Mouse (Mus musculus) intestine, embryonic 16.5 days (tissue): ENCODE data around the gene Nprl2. TPM values are rescaled to one million over a fixed set of nuclear protein-coding genes. Genes with fewer than 3 reads are reported as not detected.

Experiments used
- ATAC-seq: fragments of 200-750 bp; cut with Nextera tagmentation; 2 replicates; pipeline ENCODE4 v1.8.0; 2017; ENCODE audit warnings: moderate TSS enrichment, moderate library complexity
- H3K27ac ChIP-seq: fragments of 300-500 bp; sonication (generic); 2 replicates; pipeline ENCODE4 v1.5.1; 2014; ENCODE audit warnings: mild to moderate bottlenecking, low read length
- H3K27me3 ChIP-seq: fragments of 300-500 bp; sonication (generic); replicated peaks from 2 replicates; pipeline ENCODE4 v1.6.1; 2014; ENCODE audit warnings: low read length, control low read depth, mixed read lengths; ENCODE audit not compliant: control insufficient read depth, insufficient read depth
- H3K36me3 ChIP-seq: fragments of 300-500 bp; sonication (generic); 2 replicates; pipeline ENCODE4 v1.6.1; 2014; ENCODE audit warnings: low read length, control low read depth; ENCODE audit not compliant: control insufficient read depth, insufficient read depth
- H3K4me1 ChIP-seq: fragments of 300-500 bp; sonication (generic); 2 replicates; pipeline ENCODE4 v1.6.1; 2014; ENCODE audit warnings: low read length, control low read depth, mixed read lengths; ENCODE audit not compliant: control insufficient read depth, insufficient read depth
- H3K4me2 ChIP-seq: fragments of 300-500 bp; sonication (generic); 2 replicates; pipeline ENCODE4 v1.6.1; 2014; ENCODE audit warnings: low read depth, low read length, control low read depth
- H3K4me3 ChIP-seq: fragments of 300-500 bp; sonication (generic); 2 replicates; pipeline ENCODE4 v1.5.1; 2014; ENCODE audit warnings: mild to moderate bottlenecking, low read length
- H3K9ac ChIP-seq: fragments of 300-500 bp; sonication (generic); 2 replicates; pipeline ENCODE4 v1.6.1; 2014; ENCODE audit warnings: low read depth, low read length
- H3K9me3 ChIP-seq: fragments of 300-500 bp; sonication (generic); 2 replicates; pipeline ENCODE4 v1.6.1; 2016; ENCODE audit warnings: low read length, control low read depth; ENCODE audit not compliant: control insufficient read depth
- WGBS: fragments of 180-500 bp; shearing (Covaris S2); extraction: QIAGEN DNeasy Blood & Tissue Kit; methylation state at CpG from one replicate; pipeline ENCODE4 v1.1.7; 2014; 5-methylcytosine and 5-hydroxymethylcytosine counted together
- polyA plus RNA-seq: library from polyadenylated mRNA; unstranded; fragments of >200 nt; fragmentation: Nextera tagmentation; extraction: Ambion mirVana; gene quantifications from 2 replicates; pipeline ENCODE4 v1.2.1, GENCODE M21; 2015

Gene Nprl2
- polyA plus RNA-seq, 1 experiment from 2014 or later, result 39.1 TPM

GRCm38 (mm10) chr9:107550491-107551116, 8.6 kb downstream of the Nprl2 start:
- Histone ChIP-seq H3K27me3 (no peaks in the 10 kb centered on the region), H3K36me3 (no peaks in the 10 kb centered on the region), H3K4me2 (peak overlapping the region; percentile 96), H3K9me3 (no peaks in the 10 kb centered on the region), H3K4me1 (peaks cover 41% of the 10 kb centered on the region), H3K4me3 (peak overlapping the region; percentile 62), H3K27ac (peak overlapping the region; percentile 58), H3K9ac (peak overlapping the region; percentile 75)
- ATAC-seq, result no peak
- WGBS, result 32% methylated on average over 23 of the region's 23 CpGs

- H3K27me3 ChIP-seq, result no peaks in the 10 kb centered on the region
- peak within 1 kb of the TSS; percentile 77 for H3K27ac ChIP-seq
- H3K4me3 ChIP-seq, result peak within 1 kb of the TSS; percentile 62
- H3K4me1 ChIP-seq, result peaks cover 48% of the 10 kb centered on the region
- peak; percentile 49 for ATAC-seq
- no peaks in the 10 kb centered on the region for H3K36me3 ChIP-seq
- H3K9me3 ChIP-seq, result no peaks in the 10 kb centered on the region
- 1% methylated on average over 63 of the region's 63 CpGs for WGBS
- H3K4me2 ChIP-seq, result peak within 1 kb of the TSS; percentile 96
- peak within 1 kb of the TSS; percentile 75 for H3K9ac ChIP-seq
Observed at GRCm38 (mm10) chr9:107551117-107551889, 9.3 kb downstream of the Nprl2 start, which contains the start of gene Rassf1. TSS of gene Rassf1 (plus strand) at chr9:107551555.

DNA sequence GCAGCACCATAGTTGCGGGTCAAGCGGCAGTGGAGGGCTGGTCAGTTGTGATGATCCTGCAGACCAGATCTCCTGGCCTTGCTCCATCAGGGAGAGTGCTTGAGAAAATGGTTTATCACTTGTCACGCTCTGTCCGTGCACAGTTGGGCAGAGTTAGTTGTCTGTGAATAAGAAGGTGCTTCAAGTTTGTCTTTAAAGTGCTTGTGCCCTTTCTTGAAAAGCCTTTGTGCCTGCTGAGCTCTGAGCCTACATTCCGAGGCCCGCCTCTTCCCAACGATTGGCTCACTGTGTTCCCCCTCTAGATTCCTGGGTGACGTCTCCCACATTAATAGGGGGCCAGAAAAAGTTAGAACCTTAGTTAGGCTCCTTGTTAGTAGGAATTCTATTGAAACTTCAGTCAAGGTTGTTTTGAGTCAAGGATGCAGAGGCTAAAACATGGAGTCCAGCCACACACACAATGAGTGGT, 9.9 kb downstream of the Nprl2 start:
- H3K4me1 ChIP-seq, result peaks cover 52% of the 10 kb centered on the region
- ATAC-seq, result no peak
- no peaks in the 10 kb centered on the region for H3K27me3 ChIP-seq
- WGBS, result 15% methylated on average over 8 of the region's 8 CpGs
- H3K36me3 ChIP-seq, result no peaks in the 10 kb centered on the region
- H3K4me3 ChIP-seq, result peak overlapping the region; percentile 62
- H3K9me3 ChIP-seq, result no peaks in the 10 kb centered on the region
- H3K4me2 ChIP-seq, result peak overlapping the region; percentile 96
- H3K9ac ChIP-seq, result peak overlapping the region; percentile 75
- peak overlapping the region; percentile 77 for H3K27ac ChIP-seq

- H3K9ac ChIP-seq, result peak overlapping the region; percentile 94; the same call in 1 of the 2 replicates
- ATAC-seq, result no peak
- 72% methylated on average over 5 of the region's 5 CpGs for WGBS
- no peaks in the 10 kb centered on the region for H3K9me3 ChIP-seq
- H3K36me3 ChIP-seq, result peaks cover 8% of the 10 kb centered on the region; the same call in 1 of the 2 replicates
- H3K4me3 ChIP-seq, result peak overlapping the region; percentile 84; the same call in 1 of the 2 replicates
- peaks cover 47% of the 10 kb centered on the region for H3K4me1 ChIP-seq
- no peaks in the 10 kb centered on the region for H3K27me3 ChIP-seq
- peak overlapping the region; percentile 96 for H3K4me2 ChIP-seq
- no peak overlapping the region for H3K27ac ChIP-seq
Observed at GRCm38 (mm10) chr9:107552690-107553393, 10.8 kb downstream of the Nprl2 start.

DNA sequence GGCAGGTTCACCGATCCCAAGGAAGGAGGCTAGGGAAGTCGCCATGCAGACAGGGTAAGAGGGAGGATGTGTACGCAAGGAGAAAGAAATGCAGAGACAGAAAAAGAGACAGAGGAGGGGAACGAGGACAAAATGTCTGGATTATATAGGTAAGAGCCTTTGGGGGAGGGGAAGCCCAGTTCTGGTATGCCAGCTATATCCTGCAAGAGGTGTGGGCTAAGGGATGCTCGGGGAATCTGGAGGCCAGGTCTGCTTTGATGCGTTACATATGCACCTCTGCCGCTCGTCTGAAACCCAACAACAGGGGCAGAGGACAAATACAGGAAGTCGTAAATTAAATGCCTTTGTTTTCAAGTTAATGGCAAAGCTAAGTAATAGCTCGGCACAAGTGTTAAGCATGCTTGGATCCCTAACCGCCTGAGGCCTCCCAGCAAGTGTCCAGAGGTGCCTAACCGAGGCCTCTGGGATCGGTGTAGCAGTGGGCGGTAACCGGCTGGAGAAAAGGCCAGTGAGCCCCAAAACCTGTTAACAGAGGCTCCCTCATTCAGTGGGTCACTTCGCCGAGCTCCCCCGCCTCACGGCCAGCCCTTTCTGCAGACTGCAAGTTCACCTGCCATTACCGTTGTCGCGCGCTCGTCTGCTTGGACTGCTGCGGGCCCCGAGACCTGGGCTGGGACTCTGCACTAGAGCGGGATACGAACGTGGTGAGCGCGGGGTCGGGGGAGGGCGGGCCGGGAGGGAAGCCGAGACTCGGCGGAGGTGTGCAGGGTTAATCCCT, 11.7 kb downstream of the Nprl2 start:
- 4% methylated on average over 37 of the region's 37 CpGs for WGBS
- peak; percentile 50 for ATAC-seq

DNA sequence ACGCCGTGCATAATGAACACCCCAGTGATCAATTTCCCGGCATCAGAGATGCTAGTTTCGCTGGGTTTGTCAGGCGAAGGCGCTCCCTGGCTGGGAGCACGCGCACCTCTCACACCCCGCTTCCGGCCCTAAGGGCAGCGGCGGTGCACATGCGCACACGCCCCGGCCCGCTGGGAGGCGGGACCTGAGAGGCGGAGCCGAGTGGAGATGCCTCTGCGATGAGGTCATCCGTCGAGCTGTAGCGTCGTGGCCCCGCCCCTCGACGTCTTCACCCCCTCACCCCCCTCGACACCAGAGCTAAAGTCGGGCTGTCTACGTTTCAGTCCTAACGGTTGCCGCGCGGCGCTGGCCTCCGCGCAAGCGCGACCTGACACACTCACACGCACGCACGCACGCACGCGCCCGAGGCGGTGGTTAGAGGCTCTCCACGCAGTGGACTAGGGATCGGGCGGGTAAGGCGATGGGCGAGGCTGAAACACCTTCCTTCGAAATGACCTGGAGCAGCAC, 12.3 kb downstream of the Nprl2 start:
- peak overlapping the region; percentile 84 for H3K4me3 ChIP-seq
- peak overlapping the region; percentile 98 for H3K27ac ChIP-seq
- H3K9me3 ChIP-seq, result no peaks in the 10 kb centered on the region
- H3K4me2 ChIP-seq, result peak overlapping the region; percentile 96
- peaks cover 47% of the 10 kb centered on the region for H3K4me1 ChIP-seq
- H3K36me3 ChIP-seq, result peaks cover 16% of the 10 kb centered on the region
- under 1% methylated on average over 53 of the region's 53 CpGs for WGBS
- peak; percentile 92 for ATAC-seq
- no peaks in the 10 kb centered on the region for H3K27me3 ChIP-seq
- H3K9ac ChIP-seq, result peak overlapping the region; percentile 94

More for the DNA sequence above, 11.7 kb downstream of the Nprl2 start:
- Histone ChIP-seq H3K27me3 (no peaks in the 10 kb centered on the region), H3K4me3 (peak overlapping the region; percentile 84), H3K9me3 (no peaks in the 10 kb centered on the region), H3K9ac (peak overlapping the region; percentile 94), H3K27ac (peak overlapping the region; percentile 88), H3K36me3 (peaks cover 12% of the 10 kb centered on the region; the same call in 1 of the 2 replicates), H3K4me2 (peak overlapping the region; percentile 96), H3K4me1 (peaks cover 47% of the 10 kb centered on the region)

- no peaks in the 10 kb centered on the region for H3K27me3 ChIP-seq
- H3K4me2 ChIP-seq, result peak overlapping the region; percentile 96
- peak overlapping the region; percentile 98 for H3K27ac ChIP-seq
- peak overlapping the region; percentile 84 for H3K4me3 ChIP-seq
- no peaks in the 10 kb centered on the region for H3K9me3 ChIP-seq
- peaks cover 47% of the 10 kb centered on the region for H3K4me1 ChIP-seq
- ATAC-seq, result peak; percentile 11
- H3K9ac ChIP-seq, result peak overlapping the region; percentile 94
- peaks cover 16% of the 10 kb centered on the region for H3K36me3 ChIP-seq
- WGBS, result 0% methylated on average over 23 of the region's 23 CpGs
Observed at GRCm38 (mm10) chr9:107555031-107555457, 13.0 kb downstream of the Nprl2 start.

DNA sequence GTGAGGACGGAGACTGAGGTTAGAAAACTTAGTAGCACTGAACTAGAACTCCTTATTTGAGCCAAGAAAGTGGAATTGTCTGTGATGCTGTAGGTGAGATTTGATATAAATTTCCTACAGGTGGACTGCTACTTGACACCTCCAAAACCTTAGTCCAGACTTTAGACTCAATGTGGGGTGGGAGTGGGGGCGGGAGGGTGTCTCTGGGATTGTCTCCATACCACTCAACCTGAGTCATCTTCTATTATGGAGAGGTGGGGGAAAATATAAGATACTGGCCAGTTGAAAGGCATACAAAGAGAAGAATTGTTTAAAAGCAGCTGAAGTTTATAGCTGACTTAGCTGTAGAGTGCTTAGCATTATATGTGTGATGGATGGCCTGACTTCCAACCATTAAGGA, 13.7 kb downstream of the Nprl2 start:
- H3K27ac ChIP-seq, result peak overlapping the region; percentile 98
- H3K4me3 ChIP-seq, result peak overlapping the region; percentile 84
- ATAC-seq, result no peak
- peak overlapping the region; percentile 94 for H3K9ac ChIP-seq
- no peaks in the 10 kb centered on the region for H3K27me3 ChIP-seq
- no peaks in the 10 kb centered on the region for H3K9me3 ChIP-seq
- peaks cover 43% of the 10 kb centered on the region for H3K4me1 ChIP-seq
- WGBS, result 33% methylated on average over 2 of the region's 2 CpGs
- peaks cover 16% of the 10 kb centered on the region for H3K36me3 ChIP-seq
- peak overlapping the region; percentile 96 for H3K4me2 ChIP-seq
